Mouse (Mus musculus): ENCODE data around the gene Ercc5.
A peak's percentile ranks its signal among the peaks of the same experiment; 100 is the strongest.

Gene Ercc5

DNA sequence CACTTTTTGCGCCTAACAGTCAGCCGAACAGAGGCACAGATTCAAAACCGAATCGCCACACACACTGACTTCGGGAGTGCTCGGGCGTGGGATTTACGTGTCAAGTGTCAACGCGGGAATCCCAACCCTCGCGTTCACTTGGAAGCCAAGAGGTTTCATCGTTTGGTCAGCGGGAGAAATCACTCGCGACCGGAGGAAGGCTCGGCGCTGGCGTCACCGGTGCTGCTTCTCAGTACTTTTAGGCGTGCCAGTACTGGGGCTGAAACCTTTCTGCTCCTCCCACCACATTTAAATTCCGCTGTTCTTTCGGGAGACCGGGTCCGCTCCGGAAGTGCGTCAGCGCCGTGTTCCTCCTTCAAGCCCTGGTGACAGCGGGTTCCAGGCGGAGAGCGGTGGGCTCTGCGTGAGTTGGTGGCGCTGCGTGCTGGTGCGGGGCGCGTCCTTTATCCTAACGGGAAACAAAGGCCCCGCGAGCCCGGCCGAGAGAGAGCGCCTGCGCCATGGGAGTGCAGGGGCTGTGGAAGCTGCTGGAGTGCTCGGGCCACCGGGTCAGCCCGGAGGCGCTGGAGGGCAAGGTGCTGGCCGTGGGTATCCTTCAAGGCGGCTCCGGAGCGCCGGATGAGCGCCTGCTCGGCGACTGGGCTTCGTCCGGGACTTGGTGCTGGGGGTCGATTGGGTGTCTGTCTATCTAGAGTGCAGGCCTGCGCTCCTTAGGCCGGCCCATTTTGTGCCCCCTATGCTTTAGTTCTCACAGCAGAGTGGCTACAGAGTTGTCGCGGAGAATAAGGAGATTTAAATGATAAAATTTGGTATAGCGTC is at the start of gene Ercc5:
Gene Ercc5, plus strand, starts transcription at position 182 of the 819 bp plus-strand sequence.
- peak; percentile 88 for DNase-seq (ENCODE audit: low read depth)

DNA sequence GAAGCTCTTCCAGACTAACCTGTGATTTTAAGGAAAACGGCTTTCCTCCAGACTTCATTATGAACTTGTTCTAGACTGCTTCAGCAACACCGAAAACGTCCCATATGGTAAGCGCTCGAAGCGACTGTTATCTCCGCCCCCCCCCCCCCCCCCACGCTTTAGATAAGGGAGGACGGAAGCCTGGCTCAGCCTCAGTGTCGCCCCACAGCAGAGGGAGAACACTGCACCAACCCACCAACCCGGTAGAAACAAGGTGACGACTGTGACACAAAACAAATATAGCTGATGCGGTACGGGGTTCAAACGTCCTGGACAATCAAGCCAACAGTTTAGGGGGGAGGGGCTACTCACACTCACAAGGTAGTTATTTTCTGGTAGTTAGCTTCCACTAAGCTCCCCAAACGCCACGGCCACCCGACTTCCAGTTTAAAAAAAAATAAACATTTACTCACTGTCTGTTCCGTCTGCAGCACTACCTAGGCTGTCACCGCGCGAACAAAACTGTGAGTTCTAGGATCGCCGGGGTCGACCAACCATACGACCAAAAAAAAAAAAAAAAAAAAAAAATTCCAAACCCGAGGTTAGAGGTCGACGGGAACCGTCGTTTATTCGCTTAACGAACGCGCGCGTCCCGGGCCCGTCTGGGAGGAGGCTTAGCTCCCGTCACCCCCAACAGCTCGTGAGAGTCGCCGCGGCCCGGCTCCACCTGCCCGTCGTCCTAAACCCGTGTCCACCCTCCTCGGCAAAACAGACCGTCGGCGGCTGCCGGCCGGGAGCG is 45.9 kb upstream of the Ercc5 start:
- peak; percentile 62 for DNase-seq (ENCODE audit: low read depth)

DNA sequence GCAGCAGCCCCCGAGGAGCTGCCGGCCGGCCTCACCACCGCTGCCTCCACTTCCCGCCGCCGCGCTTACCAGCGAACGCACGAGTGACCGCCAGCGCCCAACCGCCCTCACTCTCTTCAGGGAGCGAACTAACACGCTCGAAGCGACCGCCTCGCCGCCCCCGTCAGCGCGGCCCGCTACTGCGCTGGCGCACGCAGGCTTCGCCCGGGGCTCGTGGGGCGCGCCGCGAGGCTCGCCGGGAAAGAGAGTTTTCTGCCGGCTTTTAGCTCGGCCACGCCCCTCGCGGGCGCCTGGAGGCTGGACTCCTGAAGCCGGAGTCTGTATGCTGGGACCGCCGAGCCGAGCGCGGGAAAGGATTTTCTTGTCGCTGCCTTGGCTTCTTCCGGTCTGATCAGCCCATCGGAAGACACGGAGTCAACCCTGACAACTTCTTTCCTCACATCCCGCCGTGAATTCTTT is 45.3 kb upstream of the Ercc5 start, which contains the start of gene Tex30:
Gene Tex30, minus strand, starts transcription at position 183 of the 459 bp plus-strand sequence.
- DNase-seq (ENCODE audit: low read depth), result peak; percentile 98

DNA sequence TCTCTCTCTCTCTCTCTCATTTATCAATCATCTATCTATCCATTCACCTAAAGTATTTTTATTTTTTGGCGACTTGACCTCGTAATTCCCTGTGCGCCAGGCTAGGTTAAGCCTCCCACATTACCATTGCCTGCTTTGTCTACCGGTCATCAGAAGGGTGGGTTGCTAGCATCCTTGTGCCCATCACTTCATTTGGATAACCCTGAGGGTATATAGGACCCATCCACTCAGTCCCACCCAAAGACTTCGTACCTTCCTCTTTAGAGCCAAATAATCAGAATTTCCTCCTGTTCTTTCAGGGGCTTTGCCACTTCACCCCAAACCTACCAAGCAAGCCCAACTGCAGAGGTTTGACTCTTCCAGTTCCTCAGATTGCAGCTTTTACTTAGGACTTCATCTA is 44.6 kb upstream of the Ercc5 start:
- DNase-seq (ENCODE audit: low read depth), result peak; percentile 11

DNA sequence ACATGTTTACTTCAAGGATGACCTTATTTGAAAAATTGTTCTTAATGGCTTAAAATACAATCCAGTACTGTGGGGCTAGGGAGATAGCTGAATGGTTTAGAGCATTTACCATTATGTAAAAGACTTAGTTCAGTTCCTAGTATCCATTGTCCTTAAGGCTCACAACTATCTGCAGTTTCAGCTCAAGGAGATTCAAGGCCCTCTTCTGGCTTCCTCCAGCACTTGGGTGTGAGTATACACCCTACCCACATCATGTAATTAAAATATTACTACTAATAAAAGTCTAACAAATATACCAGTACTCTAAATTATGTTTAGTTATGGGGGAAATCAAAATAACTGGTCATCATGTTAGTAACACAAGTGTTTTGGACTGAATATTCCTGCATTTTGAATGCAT is 30.0 kb upstream of the Ercc5 start:
- peak; percentile 33 for DNase-seq (ENCODE audit: low read depth)

DNA sequence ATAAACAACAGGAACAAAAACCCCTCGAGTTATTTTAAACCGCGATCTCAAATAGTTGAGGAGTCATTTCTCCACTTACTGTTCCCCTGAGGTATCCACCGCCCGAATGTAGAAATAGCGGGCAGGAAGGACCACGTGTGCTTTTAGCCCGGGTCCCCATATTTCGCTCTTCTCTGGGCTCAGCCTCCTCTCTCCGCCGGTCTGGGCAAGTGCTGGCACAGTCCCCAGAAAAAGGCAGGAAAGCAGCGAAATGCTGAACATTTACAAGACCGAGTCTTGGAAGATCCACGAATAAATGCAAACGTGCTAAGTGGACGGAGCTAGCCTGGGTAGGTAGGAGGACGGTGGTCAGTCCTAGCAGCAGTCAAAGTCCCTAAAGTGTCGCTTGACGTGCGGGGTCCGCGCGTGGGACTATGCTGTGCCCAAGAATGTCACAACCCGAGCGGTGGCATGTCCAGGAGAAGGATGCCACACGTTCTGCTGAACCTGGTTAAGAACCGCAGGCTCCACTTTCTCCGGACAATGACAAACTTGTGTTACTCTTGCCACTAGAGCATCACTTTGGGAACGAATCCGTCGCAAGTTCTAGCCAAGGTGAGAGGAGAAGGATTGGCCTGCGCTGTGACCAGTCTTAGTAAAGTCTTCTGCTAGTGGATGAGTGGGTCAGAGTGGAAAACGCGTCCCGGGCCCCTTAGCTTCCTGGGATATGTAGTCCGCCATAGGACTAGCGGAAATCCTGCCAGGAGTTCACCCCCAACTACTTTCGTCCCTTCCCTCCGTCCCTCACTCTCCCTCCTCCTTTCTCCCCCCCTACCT is 29.1 kb upstream of the Ercc5 start, which contains the start of the genes Kdelc1 and Bivm:
Gene Kdelc1, minus strand, starts transcription at position 570 of the 816 bp plus-strand sequence.
Gene Bivm, plus strand, starts transcription at position 719 of the 816 bp plus-strand sequence.
- peak; percentile 97 for DNase-seq (ENCODE audit: low read depth)

DNA sequence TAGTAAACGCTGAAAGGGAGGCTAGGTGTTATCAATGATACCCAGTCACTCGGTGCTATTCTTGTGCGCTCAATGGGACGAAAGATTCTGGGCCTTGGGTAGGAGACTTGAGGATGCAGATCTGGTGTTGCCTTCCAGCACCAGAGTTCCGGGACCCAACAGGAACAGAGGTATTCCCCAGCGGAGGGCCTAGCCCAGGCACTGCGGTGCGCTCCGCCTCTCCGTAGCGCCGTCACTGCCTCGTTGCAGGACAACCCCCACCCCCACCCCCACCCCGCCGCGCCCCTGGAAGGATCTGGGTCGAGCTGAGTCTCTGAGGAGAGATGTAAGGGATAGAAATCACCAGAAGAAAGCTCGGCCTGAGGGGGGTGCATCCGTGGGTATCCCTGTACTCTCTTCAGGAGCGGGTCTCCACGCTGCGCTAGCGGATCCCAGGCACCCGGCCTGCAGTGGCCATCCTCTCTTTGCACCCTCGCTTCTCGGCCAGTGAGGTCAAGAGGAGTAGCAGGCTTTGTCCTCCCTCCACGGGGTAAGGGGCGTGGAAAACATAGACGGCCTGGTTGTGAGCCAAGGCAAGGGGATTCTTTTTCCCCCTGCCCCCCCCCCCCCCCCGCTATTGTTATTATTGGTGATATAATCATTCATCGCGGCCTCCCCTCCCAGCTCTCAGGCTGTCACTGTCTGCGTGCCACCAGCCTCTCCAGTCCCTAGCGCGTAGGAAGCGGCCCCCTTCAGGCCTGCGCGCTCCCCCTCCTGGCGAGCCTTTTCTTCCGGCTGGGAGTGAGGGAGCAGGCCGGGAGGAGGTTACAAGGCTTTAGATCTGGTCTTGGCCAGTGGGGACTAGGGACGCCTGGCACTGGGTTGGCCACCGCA is 28.1 kb upstream of the Ercc5 start:
- DNase-seq (ENCODE audit: low read depth), result peak; percentile 87

DNA sequence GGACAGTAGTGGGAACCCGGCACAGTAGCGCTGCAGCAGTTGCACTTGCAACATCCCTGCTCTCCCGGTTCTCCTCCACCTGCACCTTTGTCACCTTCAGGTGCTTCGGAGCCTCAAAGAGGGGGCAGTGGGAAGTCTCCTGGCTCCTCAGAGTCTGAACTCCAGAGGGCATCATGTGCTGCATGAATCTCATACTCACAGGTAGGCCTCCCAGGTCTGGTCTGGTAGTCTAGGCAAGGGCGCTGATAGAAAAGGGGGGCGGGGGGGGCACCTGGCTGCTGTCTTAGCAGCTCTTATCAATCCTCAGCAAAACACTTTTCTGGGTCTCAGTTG is 27.5 kb upstream of the Ercc5 start:
- DNase-seq (ENCODE audit: low read depth), result no peak

DNA sequence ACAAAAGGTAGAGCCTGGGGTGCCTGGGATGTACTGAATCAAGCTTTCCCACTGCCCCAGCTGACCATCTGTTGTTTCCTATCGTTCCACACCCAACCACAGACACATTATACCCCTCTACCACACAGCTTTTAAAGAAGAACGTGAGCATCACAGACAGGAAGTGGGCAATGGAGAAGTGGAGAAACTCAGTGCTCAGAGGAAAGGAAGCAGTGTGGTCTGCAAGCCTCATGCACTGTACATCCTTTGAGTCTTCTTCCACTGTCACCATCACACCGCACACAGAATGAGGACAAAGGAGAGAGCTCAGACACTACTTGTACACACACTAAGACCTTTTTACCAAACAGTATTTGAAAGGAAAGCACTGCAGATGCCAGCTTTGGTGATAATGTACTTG is 25.3 kb upstream of the Ercc5 start:
- DNase-seq (ENCODE audit: low read depth), result no peak

DNA sequence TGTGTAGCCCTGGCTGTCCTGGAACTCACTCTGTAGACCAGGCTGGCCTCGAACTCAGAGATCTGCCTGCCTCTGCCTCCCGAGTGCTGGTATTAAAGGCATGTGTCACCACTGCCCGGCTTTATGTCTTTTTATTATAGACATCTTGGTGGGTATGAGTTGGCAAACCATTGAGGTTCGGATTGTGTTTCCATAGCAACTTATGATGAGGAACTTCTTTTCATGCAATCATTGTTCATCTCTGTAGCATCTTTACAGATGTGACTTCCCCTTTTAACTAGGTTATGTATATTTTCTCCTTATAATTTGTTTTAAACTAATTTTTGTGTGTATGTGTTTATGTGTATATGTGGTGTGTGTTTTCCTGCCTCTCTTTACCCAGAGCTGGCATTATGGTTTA is 22.0 kb upstream of the Ercc5 start:
- DNase-seq (ENCODE audit: low read depth), result no peak

DNA sequence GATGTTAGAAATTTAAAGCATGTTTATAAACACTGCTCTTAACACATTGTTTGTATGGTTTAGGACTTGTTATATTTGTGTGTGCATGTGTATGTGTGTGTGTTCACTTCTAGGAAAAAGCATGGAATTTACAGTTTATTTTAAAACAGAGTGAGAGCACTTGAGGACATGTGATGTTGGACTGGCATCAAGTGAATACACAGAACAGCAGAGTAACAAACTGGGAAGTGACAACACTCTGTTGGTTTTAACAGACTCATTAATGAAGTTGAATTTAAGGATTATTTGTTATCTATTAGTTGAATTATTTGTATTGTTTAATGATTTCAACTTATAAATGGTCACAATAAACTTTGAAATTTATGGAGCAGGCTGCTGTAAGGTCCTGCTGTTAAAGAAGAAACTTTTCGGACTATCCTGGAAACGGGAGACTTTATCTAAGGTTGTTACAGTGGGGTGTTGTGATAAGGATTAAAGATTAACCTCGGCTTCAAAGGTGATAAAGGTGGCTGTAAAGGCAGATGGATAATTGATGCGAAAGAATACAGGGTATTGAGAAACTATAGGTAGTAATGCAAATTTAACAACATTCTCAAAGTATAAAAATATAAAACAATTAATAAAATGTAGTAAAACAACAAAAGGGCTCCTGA is 17.5 kb upstream of the Ercc5 start:
- no peak for DNase-seq (ENCODE audit: low read depth)

DNA sequence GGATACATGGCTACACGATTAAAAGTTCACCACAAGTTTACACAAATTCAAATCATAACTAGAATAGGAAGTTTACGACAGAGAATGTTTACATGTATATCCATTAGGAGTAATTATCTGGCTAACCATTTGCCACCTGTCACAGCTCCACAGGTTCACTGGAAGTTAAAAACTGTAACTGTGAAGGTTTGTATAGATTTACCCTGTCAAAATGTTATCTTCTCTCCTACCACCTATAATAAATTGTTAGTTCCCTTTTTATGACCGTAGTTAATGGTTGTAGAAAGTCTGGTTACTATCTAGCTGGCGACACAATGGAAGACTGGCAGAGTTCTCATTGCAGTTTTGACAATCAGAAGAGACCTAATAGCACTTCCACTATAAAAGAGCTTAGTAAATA is 7.3 kb upstream of the Ercc5 start:
- no peak for DNase-seq (ENCODE audit: low read depth)

DNA sequence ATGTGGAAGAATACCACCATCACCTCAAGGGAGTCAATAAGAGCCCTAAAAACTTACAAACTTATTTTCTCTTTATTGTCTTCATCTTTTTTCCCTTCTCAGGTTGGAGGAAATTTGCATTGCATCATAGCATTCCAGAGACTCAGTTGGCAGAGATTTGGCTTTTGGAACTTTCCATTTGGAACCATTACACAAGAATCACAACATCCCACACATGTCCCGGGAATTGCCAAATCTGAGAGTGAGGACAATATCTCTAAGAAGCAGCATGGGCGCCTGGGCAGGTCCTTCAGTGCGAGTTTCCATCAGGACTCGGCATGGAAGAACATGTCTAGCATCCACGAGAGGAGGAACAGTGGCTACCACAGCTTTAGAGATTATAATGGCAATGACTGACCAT is 4.8 kb upstream of the Ercc5 start:
- peak; percentile 45 for DNase-seq (ENCODE audit: low read depth)

DNA sequence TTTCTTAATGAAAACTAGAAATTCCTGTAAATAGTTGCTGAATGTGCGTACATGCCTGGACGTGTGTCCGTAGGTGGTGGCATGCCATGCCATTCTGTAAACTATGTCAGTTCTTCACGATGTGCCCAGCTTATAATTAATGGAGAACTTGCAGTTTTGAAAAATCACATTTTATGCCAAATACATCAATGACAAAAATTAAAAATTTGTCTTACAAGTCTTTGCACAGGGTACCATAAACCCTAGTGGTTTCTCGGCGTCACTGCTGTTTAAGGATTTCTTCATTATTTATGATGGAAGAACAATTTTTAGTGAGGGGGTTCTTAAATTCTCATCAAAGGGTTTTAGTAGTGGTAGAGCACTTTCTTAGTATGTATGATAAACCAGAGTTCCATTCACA is 1.2 kb downstream of the Ercc5 start:
- peak; percentile 24 for DNase-seq (ENCODE audit: low read depth)

DNA sequence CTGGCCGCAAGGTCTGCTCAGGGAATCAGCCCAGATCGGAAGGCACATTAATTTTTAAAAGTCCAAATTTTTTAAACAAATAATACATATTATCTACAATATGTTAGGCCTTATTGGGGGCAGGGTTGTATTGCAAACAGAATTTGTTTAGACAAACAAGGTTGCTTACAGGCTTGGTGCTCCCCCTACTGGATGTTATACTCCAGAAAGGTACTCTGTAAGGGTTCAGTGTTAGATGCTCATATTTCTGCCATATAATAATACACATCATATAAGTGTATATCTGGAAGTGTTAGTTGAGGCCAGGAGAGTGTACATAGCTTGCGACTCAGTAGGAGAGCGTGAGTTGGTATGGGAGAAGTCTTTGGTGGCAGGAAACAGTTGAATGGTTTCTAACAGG is 7.7 kb downstream of the Ercc5 start:
- DNase-seq (ENCODE audit: low read depth), result peak; percentile 55

DNA sequence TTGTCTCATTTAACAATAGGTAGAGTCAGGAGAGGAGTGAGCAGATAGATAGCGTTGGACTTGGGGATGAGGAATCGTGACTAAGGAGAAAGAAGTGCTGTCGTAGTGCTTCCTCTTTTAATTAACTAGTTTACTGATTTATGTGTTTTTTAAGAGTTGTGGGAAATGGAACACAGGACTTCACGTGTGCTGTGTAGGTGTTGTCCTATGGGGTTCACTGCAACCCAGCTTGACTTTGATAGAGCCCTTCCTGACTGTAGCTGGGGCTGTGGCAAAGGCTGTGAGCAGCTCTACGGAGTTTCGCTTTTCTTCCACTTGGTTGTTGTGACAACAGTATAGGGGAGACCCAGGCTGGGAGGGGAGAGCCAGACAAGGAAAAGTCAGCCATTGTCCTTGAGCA is 10.8 kb downstream of the Ercc5 start:
- no peak for DNase-seq (ENCODE audit: low read depth)

DNA sequence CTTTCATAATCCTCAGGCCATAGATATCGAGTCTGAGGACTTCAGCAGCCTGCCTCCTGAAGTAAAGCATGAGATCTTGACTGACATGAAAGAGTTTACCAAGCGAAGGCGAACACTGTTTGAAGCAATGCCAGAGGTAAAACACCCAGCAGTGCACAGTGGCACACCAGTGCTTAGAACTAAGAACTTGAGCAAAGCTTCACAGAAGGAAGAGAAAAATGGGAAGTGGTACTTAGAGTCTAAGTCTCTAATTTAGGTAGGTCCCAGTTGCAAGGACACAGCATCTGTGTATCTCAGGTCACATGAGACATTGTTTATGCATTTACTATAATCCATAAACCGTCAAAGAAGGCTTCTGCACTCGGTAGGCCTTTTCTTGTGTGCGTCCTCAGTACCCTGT is 14.3 kb downstream of the Ercc5 start:
- DNase-seq (ENCODE audit: low read depth), result no peak

DNA sequence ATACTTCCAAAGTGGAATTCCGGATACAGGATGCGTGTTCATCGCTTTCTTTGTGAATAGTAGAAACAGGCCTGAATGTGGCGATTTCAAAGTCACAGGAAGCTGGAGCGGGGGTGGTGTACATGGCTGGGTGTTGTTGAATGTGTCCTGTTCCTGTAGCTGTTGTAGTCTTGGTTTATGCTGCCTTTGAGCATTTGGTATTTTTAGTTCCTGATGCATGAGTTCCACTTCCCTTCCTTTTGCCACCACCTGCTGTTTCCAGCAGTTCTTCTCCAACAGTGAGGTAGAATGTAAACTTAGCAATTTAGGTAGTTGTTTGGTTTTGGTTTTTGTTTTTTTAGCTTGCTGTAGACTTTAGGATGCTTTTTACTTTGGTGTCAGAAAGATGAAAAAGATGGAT is 14.8 kb downstream of the Ercc5 start:
- DNase-seq (ENCODE audit: low read depth), result no peak

DNA sequence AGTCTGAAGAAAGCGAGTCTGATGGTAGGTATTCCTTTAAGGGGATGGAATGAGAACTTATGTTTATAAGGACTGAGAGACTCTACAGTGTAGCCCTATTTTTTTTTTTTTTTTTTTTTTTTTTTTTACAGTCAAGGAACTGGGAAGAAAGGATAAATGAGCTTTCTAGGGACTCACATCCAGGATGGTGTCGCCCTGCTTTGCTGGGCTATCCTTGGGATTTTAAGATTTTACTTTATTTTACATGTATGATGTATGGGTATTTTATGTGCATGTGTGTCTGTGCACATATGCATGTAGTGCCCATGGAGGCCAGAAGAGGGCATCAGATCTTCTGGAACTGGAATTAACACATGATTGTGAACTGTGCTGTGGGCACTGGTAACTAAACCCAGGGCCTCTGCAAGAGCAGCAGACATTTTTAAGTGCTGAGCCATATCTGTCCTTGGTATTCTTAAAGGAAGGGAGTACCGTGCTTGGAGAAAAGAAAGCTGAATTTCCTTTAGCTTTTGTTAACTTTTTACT is 20.4 kb downstream of the Ercc5 start:
- DNase-seq (ENCODE audit: low read depth), result peak; percentile 24

DNA sequence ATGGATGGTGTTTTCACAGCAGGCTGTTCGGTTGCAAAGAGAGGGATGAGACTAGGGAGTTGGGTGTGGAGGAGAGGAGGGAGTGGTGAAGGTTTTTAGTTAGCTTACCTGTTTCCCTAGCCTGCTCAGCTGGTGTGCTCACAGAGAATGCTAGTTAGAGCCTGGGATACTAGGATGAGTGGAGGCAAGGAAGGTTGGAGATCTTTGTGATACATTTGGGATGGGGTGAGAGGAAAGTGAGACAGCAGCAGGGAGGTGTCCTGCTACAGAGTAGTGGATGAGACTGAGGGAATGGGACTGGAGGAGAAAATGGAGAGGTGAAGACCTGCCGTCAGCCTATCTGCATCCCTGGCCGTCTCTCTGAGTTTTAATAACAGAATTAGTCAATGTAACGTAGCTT is 25.1 kb downstream of the Ercc5 start:
- DNase-seq (ENCODE audit: low read depth), result no peak

DNA sequence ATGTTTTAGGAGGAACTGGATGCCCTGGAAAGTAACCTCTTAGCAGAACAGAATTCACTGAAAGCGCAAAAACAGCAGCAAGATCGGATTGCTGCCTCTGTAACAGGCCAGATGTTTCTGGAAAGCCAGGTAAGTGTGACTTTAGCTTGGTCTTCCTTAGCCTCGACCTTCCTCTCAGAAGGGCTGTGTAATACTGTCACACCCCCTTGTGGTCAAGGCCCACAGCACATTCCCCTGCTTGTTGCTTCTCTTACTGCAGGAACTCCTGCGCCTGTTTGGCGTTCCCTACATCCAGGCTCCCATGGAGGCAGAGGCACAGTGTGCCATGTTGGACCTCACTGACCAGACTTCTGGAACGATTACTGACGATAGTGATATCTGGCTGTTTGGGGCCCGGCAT is 26.4 kb downstream of the Ercc5 start:
- DNase-seq (ENCODE audit: low read depth), result no peak

Data from NIH3T3 (cell line).